24 mouse cellular contexts compared by ENCODE assay signal in the genomic region with DNA sequence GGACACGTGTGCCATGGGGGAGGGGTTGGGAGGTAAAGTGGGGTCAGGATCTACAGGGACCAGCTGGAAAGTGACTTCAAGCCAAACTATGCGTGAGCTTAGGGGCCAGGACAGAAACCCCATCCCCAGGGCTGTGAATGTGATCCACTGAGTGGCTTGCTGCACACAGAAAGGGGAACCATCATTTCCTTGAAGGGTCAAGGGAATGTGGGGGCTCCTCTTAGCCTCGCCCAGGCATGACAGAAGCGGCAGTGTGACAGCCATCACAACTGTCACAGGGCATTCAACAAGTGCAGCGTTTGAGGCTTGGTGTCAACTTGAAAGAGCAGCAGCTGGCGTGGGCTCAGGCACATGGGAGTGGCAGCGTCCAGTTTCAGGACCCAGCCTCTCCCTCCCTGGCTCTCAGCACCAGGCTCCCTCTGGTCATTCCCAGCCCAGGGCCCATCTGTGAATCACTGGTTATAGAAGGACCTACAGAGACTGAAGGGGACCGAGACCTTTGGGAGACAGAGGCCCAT.
DNase-seq lines count a peak whose midpoint lies in the region; ATAC-seq lines count a peak whose summit lies in the region.
"Had no signal": no experiment of that assay in that cellular context is flagged by ENCODE, and none has a peak within 500 bp of the region (broad histone marks: within the 10 kb centered on the region; RNA-seq: fewer than 3 reads in every experiment).

No protein-coding gene starts in this region.

- WGBS in hindbrain, embryonic 10.5 days: 73% methylated on average over 8 of the region's 8 CpGs
- WGBS in hindbrain, embryonic 13.5 days: 83% methylated on average over 8 of the region's 8 CpGs
- WGBS in midbrain, embryonic 10.5 days: 90% methylated on average over 8 of the region's 8 CpGs
- WGBS in midbrain, embryonic 14.5 days: 87% methylated on average over 8 of the region's 8 CpGs
- WGBS in embryonic facial prominence, embryonic 15.5 days: 79% methylated on average over 8 of the region's 8 CpGs

- no peak overlapping the region for H3K4me2 ChIP-seq in hindbrain, embryonic 13.5 days
- H3K4me2 ChIP-seq in midbrain, embryonic 14.5 days (ENCODE audit: low read length): no peak overlapping the region
- H3K4me2 ChIP-seq in embryonic facial prominence, embryonic 15.5 days (replicated peaks): no peak overlapping the region
- H3K4me2 ChIP-seq: forebrain, embryonic 12.5 days; heart, embryonic 11.5 days; heart, embryonic 15.5 days had no signal

- intact Hi-C loops in heart, postnatal 36 days (cut with DNase I): no loop called here

- DNase-seq in hindbrain, embryonic 10.5 days (ENCODE audit: low spot score): no peak
- no peak for DNase-seq in midbrain, embryonic 10.5 days (ENCODE audit: low spot score)
- DNase-seq in midbrain, embryonic 14.5 days: no peak
- DNase-seq in heart, postnatal 36 days: no peak
- no peak for DNase-seq in cerebellum, adult 11 months
- DNase-seq: adrenal gland, adult 2 months; adrenal gland, postnatal 25 days; cerebellum, adult 9-11 months; cerebellum, postnatal 36 days; gastrocnemius, postnatal 36 days; heart, adult 2 months; heart, postnatal 14 days had no signal

- H3K4me1 ChIP-seq in hindbrain, embryonic 10.5 days (replicated peaks): peaks cover 95% of the 10 kb centered on the region
- H3K4me1 ChIP-seq in hindbrain, embryonic 13.5 days (replicated peaks): peaks cover 89% of the 10 kb centered on the region
- H3K4me1 ChIP-seq in midbrain, embryonic 10.5 days: peaks cover 70% of the 10 kb centered on the region
- H3K4me1 ChIP-seq in midbrain, embryonic 14.5 days (ENCODE audit: control insufficient read depth, insufficient read depth, low read length): peaks cover 31% of the 10 kb centered on the region
- no peaks in the 10 kb centered on the region for H3K4me1 ChIP-seq in embryonic facial prominence, embryonic 15.5 days
- H3K4me1 ChIP-seq: heart, embryonic 15.5 days had no signal

- no peaks in the 10 kb centered on the region for H3K27me3 ChIP-seq in hindbrain, embryonic 10.5 days (ENCODE audit: insufficient read depth, poor library complexity, severe bottlenecking)
- no peaks in the 10 kb centered on the region for H3K27me3 ChIP-seq in hindbrain, embryonic 13.5 days
- H3K27me3 ChIP-seq in midbrain, embryonic 10.5 days (ENCODE audit: low read depth, poor library complexity, severe bottlenecking): no peaks in the 10 kb centered on the region
- no peaks in the 10 kb centered on the region for H3K27me3 ChIP-seq in midbrain, embryonic 14.5 days (ENCODE audit: control insufficient read depth, insufficient read depth, low read length)
- no peaks in the 10 kb centered on the region for H3K27me3 ChIP-seq in embryonic facial prominence, embryonic 15.5 days
- H3K27me3 ChIP-seq: forebrain, embryonic 12.5 days; heart, embryonic 15.5 days; Patski had no signal

- H3K9me3 ChIP-seq in hindbrain, embryonic 10.5 days: no peaks in the 10 kb centered on the region
- H3K9me3 ChIP-seq in hindbrain, embryonic 13.5 days: no peaks in the 10 kb centered on the region
- H3K9me3 ChIP-seq in midbrain, embryonic 10.5 days (replicated peaks): no peaks in the 10 kb centered on the region
- H3K9me3 ChIP-seq in midbrain, embryonic 14.5 days (ENCODE audit: control insufficient read depth, low read length): no peaks in the 10 kb centered on the region
- H3K9me3 ChIP-seq in embryonic facial prominence, embryonic 15.5 days (replicated peaks): no peaks in the 10 kb centered on the region
- H3K9me3 ChIP-seq: forebrain, embryonic 12.5 days; heart, embryonic 15.5 days had no signal

- H3K4me3 ChIP-seq in hindbrain, embryonic 10.5 days: no peak overlapping the region
- H3K4me3 ChIP-seq in hindbrain, embryonic 13.5 days: no peak overlapping the region
- no peak overlapping the region for H3K4me3 ChIP-seq in midbrain, embryonic 10.5 days
- H3K4me3 ChIP-seq in midbrain, embryonic 14.5 days (replicated peaks; ENCODE audit: low read depth, low read length): no peak overlapping the region
- H3K4me3 ChIP-seq in embryonic facial prominence, embryonic 15.5 days (replicated peaks): no peak overlapping the region
- H3K4me3 ChIP-seq: forebrain, embryonic 12.5 days; heart, adult 2 months; heart, embryonic 15.5 days had no signal

- no peak for ATAC-seq in hindbrain, embryonic 13.5 days (ENCODE audit: low FRiP score)
- ATAC-seq in midbrain, embryonic 14.5 days (ENCODE audit: low FRiP score, low TSS enrichment): no peak
- ATAC-seq in embryonic facial prominence, embryonic 15.5 days (ENCODE audit: insufficient number of reproducible peaks, low FRiP score, low TSS enrichment, low read depth): peak; percentile 17; the same call in 1 of the 2 replicates
- peak; percentile 53 for ATAC-seq in megakaryocyte progenitor cell, adult 5-6 weeks (replicated peaks; ENCODE audit: poor library complexity)
- ATAC-seq: activated CD4-positive, CD25-positive, alpha-beta regulatory T cell, adult 4 months; forebrain, embryonic 16.5 days; hindbrain, embryonic 16.5 days; inflammation-experienced regulatory T-cells, adult 6 months; intestine, postnatal 0 days; Patski had no signal

- peaks cover 14% of the 10 kb centered on the region for H3K36me3 ChIP-seq in hindbrain, embryonic 10.5 days
- peaks cover 28% of the 10 kb centered on the region for H3K36me3 ChIP-seq in hindbrain, embryonic 13.5 days
- H3K36me3 ChIP-seq in midbrain, embryonic 10.5 days: peaks cover 12% of the 10 kb centered on the region; the same call in 1 of the 2 replicates
- peaks cover 51% of the 10 kb centered on the region for H3K36me3 ChIP-seq in midbrain, embryonic 14.5 days (ENCODE audit: control insufficient read depth, insufficient read depth, low read length)
- no peaks in the 10 kb centered on the region for H3K36me3 ChIP-seq in embryonic facial prominence, embryonic 15.5 days
- H3K36me3 ChIP-seq: heart, embryonic 15.5 days had no signal

- peak overlapping the region; percentile 23; the same call in 1 of the 2 replicates for H3K27ac ChIP-seq in hindbrain, embryonic 10.5 days
- H3K27ac ChIP-seq in hindbrain, embryonic 13.5 days: no peak overlapping the region
- 0 out of 2 replicates have a peak overlapping the region, but pooled peaks have one; percentile 17 for H3K27ac ChIP-seq in midbrain, embryonic 10.5 days (replicated peaks)
- H3K27ac ChIP-seq in midbrain, embryonic 14.5 days (replicated peaks; ENCODE audit: low read depth, low read length): no peak overlapping the region
- no peak overlapping the region for H3K27ac ChIP-seq in embryonic facial prominence, embryonic 15.5 days (replicated peaks)
- H3K27ac ChIP-seq: forebrain, embryonic 12.5 days; heart, adult 2 months; heart, embryonic 15.5 days had no signal

- H3K9ac ChIP-seq in hindbrain, embryonic 13.5 days: no peak overlapping the region
- no peak overlapping the region for H3K9ac ChIP-seq in midbrain, embryonic 14.5 days (replicated peaks; ENCODE audit: low read length)
- no peak overlapping the region for H3K9ac ChIP-seq in embryonic facial prominence, embryonic 15.5 days
- H3K9ac ChIP-seq: forebrain, embryonic 12.5 days; heart, embryonic 15.5 days had no signal

Comparison
In these comparisons a context has a peak if more than half of its experiments do, and no peak if none do; other contexts are left out.
1. H3K27ac ChIP-seq: peak in hindbrain, embryonic 10.5 days (single experiment) and midbrain, embryonic 10.5 days (single experiment); none in hindbrain, embryonic 13.5 days (single experiment), midbrain, embryonic 14.5 days (single experiment) and embryonic facial prominence, embryonic 15.5 days (single experiment).
2. ATAC-seq: peak in embryonic facial prominence, embryonic 15.5 days (single experiment) and megakaryocyte progenitor cell, adult 5-6 weeks (single experiment); none in hindbrain, embryonic 13.5 days (single experiment) and midbrain, embryonic 14.5 days (single experiment).